Mouse (Mus musculus): ENCODE measurements around the gene Alk. TPM values are rescaled to one million over a fixed set of nuclear protein-coding genes. Genes with fewer than 3 reads are reported as not detected.
A peak's percentile ranks its signal among the peaks of the same experiment; 100 is the strongest.
"Not testable (repeated sequence)": the region's sequence is repeated elsewhere in the genome, so short reads cannot be mapped to it uniquely, and the experiment has no call there.

Alk gene
- total RNA-seq, 4 experiments from 2014 or later = 7.2 to 8.0 (median 7.5) TPM

DNA sequence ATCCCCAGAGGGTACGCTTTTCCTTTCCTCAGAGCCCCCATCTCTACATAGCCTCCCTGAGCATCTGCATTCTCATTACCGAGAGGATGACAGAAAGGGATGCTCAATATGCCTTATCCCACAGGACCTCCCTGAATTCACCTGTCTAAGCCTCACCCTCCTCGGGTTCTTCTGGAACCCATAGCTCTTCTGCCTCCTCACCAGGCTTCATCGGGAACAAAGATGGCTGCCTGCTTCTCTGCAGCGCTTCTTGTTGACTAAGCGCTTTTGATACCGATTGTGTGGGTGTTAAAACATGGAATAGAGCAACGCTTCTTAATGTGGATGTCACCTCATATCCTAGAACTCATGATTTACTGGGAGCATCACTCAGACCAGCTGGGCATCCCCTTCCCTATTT lies 75.9 kb downstream of the Alk start:
- no peak for DNase-seq (ENCODE audit: low spot score in 2 of 2)

GRCm38 (mm10) chr17:72527481-72527880 lies 76.9 kb downstream of the Alk start:
- no peak for DNase-seq (ENCODE audit: low spot score in 2 of 2)

GRCm38 (mm10) chr17:72526356-72526755 lies 78.1 kb downstream of the Alk start:
- no peak for DNase-seq (ENCODE audit: low spot score in 2 of 2)

DNA sequence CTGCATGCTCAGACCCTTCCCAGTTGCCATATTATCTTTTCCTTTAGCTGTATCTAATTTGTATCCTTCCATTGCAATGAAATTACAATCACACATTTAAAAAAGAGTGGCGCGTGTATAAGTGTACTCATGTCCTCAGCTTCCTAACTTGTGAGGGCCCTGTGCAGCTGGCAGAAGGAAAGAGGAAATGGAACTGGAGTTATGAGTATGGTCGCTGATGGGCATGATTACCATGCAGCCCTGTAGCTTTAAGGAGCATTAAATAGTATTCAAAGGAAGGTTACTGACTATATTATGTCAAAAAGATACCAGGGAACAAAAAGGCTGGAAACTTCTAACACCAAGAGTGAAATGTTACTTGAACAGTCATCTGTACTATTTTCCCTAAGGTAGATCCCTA lies 79.6 kb downstream of the Alk start:
- DNase-seq (ENCODE audit: low spot score in 2 of 2) = no peak

DNA sequence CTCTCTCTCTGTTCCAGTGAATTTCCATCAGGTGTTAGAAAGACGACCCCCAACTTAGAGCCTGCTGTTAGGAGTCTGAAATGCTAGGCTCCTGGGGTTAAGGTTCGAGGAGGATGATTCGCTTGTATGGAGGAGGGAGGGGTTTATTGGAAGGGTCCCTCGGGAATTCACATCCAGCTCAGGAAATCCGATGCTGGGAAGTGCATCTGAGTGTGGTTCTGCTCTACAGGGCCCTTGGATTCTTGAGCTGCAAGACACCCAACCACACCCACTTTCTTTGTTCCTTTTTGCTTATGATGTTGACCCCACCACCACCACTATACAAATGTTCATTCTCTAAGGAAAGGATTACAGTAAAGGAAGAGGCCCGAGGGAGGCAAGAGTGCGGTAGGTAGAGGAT lies 81.4 kb downstream of the Alk start:
- DNase-seq (ENCODE audit: low spot score in 2 of 2) = no peak

DNA sequence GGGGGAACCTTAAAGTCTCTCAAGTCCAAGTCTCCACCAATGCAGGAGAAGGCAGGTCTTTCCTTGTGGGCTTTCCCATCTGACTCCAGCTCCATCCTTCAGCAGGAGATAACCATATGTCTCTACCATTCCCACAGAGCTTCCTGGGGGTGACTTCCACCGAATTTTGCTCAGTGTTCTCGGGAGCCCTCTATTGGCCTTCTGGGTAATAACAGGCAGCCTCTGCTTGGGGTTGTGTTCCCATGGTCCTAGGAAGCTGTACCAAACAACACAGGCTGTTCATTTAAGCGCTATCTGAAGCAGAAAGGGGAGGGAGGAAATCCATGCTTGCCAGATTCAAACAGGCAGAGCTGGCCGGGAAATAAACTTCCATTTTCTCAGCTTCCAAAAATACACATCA lies 82.0 kb downstream of the Alk start:
- DNase-seq (ENCODE audit: low spot score in 2 of 2) = peak; percentile 60 to 83

DNA sequence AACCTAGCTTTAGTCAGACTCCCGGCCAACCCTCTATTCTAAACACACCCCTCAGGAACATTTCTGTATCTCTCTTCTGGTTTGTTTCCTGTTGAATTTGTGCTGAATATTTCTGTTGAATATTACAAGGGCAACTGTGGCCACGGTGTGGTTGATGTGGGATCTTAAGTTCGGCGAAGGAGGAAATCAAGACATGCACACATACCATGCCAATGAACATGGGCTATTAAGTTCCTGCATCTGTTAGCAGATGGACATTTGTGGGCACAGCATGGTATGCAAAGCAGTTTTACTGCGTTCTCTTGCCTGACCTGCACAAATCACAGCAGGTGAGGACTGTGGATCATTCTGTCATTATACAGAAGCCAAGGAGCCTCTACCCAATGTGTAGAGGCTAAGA lies 83.1 kb downstream of the Alk start:
- no peak for DNase-seq (ENCODE audit: low spot score in 2 of 2)

DNA sequence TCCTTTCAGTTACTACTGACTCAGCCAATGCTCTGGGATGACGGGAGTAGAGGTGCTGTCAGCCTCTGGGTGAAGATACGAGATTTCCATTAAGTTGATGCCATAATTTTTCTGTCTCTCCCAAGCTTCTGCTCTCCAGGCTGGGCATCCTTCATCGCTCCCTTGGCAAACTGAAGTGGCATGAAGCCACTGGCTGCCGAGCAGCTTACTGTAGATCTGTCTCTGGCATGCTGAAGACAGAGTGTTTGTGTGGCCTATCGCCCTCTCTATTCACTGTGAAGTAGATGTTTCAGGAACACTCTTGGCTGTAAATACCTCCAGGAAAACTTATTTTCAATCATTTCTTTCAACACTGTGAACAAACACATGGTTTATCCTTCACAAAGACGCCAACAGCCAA lies 93.7 kb downstream of the Alk start:
- DNase-seq (ENCODE audit: low spot score in 2 of 2) = no peak

GRCm38 (mm10) chr17:72508678-72509394 lies 95.6 kb downstream of the Alk start:
- no peak for DNase-seq (ENCODE audit: low spot score in 2 of 2)

DNA sequence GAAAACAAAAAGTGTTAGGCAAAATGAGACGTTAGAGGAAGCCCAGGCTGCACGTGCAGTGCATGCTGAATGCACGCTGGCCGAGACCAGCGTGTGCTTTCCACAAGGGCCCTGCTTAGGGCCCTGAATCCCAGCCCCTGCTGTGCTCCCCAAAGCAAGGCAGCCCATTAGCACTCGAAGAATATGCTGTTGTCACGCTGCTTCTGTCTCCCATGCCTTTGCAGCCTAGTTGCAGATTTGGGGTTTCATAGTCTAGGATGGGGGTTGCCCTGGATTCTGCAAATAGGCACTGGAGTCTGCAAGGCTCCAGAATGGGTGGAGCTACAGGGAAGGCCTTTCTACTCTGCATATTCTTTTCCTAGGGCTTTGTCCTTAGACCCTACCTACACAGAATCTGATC lies 99.2 kb downstream of the Alk start:
- DNase-seq (ENCODE audit: low spot score in 2 of 2) = peak; percentile 13 to 50

- DNase-seq (ENCODE audit: low spot score in 2 of 2) = no peak
These were observed 99.8 kb downstream of the Alk start for GRCm38 (mm10) chr17:72504581-72504980.

DNA sequence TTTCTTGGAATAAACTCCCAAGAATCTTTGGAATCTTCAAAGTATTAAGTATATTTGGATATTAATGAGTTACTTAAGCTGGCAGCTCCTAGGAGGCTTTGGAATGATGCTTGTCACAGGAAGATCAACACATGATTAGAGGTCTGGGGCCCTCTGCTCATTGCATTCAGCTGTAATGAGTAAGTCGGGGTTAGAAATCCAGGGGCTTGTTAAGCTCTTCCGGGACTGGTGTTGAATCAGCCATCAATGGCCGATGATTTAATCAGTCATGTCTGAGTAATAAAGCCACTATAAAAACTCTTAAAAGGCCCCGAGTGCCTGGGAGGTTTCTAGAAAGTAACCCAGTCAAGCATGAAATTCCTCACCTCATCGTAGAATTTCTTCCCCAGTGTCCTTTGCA lies 109.0 kb downstream of the Alk start:
- DNase-seq (ENCODE audit: low spot score in 2 of 2) = no peak

DNA sequence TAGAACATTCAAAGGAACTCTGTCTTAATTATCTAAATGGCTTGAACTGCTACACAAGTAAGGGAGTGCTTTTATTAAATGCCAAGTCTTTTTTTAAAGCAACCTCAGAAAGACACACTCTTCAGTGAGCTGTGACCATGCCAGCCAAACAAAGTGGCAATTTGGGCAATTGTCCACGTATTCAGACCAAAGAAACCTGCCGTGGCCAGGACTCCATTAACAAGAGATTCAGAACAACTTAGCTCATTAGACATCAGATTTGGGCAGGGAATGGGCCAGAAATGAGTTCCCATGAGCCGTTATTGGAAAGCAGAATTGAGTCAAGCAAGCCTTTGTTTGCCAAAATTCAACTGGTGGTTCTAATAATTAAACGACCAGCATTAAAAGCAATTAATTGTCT lies 118.8 kb downstream of the Alk start:
- peak; percentile 59 to 71 for DNase-seq (ENCODE audit: low spot score in 2 of 2)

GRCm38 (mm10) chr17:72479260-72479659 lies 125.2 kb downstream of the Alk start:
- DNase-seq (ENCODE audit: low spot score in 2 of 2) = not testable (repeated sequence)

GRCm38 (mm10) chr17:72477889-72478405 lies 126.5 kb downstream of the Alk start:
- DNase-seq (ENCODE audit: low spot score in 2 of 2) = peak in 1 of 2 experiments; percentile 7

DNA sequence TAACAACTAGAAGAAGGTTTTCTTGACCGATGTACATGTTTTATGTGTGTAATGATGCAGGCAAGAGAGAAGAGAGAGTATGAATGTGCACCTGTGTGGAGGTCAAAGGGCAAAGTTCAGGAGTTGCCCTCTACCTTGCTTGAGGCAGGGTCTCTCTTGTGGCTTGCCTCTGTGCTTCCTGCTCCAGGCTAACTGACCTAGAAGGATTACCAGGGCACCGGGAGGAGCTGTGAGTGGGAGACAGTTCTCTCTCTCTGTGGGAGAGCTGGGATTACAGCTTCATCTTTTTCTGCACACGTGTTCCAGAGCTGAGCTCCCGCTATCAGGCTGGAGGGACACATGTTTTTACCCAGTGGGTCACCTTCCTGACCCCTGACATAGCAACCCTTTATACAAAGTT lies 127.5 kb downstream of the Alk start:
- DNase-seq (ENCODE audit: low spot score in 2 of 2) = no peak

GRCm38 (mm10) chr17:72474166-72474565 lies 130.3 kb downstream of the Alk start:
- no peak for DNase-seq (ENCODE audit: low spot score in 2 of 2)

GRCm38 (mm10) chr17:72448477-72448876 lies 155.9 kb downstream of the Alk start:
- DNase-seq (ENCODE audit: low spot score in 2 of 2) = no peak

DNA sequence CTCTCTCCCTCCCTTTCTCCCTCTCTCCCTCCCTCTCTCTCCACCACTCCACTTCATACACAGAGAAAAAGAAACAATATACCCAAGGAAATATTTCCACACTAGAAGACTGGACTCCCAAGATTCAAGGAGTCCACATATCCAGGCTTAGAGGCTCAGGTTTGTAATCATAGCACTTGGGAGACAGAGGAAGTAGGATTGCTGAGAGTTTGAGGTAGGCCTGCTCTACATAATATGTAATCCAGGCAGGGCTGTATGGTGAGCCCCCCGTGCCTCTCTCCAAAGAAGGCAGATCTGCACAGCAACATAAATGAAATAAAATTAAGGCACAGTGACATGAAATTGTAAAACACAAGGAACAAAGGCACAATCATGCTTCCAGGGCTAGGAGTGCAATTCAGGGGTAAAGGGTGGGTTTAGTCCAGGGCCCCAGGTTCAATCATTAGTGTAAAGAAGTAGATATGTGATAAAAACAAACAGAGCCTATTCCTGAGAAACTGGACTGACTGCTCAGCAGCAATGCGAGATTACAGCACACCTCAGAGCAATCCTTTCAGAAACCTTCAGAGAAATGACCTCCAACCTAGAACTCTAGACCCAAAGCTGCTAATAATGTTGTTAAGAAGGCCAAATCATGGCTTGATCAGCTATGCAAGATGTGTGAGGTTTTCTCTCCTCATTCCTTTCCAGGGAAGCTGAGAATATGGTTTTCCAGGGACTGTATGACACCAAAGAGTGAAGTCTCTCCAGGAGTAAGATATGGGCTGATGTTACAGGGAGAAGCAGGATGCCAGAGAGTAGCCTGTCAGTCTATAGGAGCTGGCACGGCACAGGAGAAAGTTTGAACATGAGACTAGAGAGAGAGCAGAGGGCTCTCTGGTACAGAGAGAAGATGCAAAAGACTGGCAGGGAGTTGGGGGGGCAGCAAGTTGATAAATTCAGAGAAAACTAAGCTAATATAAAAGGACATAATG lies 158.9 kb downstream of the Alk start:
- no peak for DNase-seq (ENCODE audit: low spot score in 2 of 2)

- no peak for DNase-seq (ENCODE audit: low spot score in 2 of 2)
These were observed 187.0 kb downstream of the Alk start for GRCm38 (mm10) chr17:72417451-72417850.

GRCm38 (mm10) chr17:72414676-72415075 lies 189.8 kb downstream of the Alk start:
- DNase-seq (ENCODE audit: low spot score in 2 of 2) = no peak

GRCm38 (mm10) chr17:72404813-72405212 lies 199.6 kb downstream of the Alk start:
- no peak for DNase-seq (ENCODE audit: low spot score in 2 of 2)
